Mouse (Mus musculus) E14TG2a.4 (cell line): ENCODE data around the gene 2510009E07Rik.

Experiments used
- CTCF ChIP-seq: conservative IDR thresholded peaks from 2 replicates; pipeline ENCODE4 v1.5.1; 2014; ENCODE audit warnings: low read length
- POU5F1 ChIP-seq: IDR thresholded peaks from 2 replicates; pipeline ENCODE4 v1.6.1; 2014; ENCODE audit warnings: low read length, borderline replicate concordance

GRCm38 (mm10) chr16:21646496-21646895, 48.0 kb downstream of the 2510009E07Rik start:
- TF ChIP-seq POU5F1 = no peak
- no peak for TF ChIP-seq CTCF
